Mouse (Mus musculus): ENCODE results near the gene Henmt1.

DNA sequence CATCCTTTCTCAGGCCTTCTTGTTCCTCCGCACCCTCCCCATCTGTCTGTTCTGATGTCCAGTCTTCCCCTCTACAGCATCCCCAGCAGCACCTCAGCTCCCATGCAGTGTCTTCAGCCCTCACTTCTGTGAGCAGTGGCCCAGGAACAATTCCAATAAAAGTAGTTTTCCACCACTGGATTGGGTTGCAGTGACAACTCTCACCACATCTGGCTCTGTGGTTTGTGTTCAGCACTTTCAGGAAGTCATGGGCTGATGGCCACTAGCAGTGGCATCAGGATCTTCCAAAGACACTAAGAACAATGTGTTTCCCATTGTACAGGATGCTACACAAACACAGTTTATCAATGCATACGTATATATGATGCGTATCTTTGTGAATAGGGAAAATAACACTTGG is 26.4 kb downstream of the Henmt1 start:
- TF ChIP-seq CTCF (IDR thresholded peaks at IDR 0.05; ENCODE audit: low read depth) = no peak
- no peak for TF ChIP-seq EP300 (optimal IDR thresholded peaks at IDR 0.05)
